Mouse (Mus musculus) heart, embryonic 16.5 days (tissue): ENCODE results near the gene Slc9a8. TPM values are rescaled to one million over a fixed set of nuclear protein-coding genes. Genes with fewer than 3 reads are reported as not detected.

Experiments
- ATAC-seq: fragments of 200-750 bp; cut with Nextera tagmentation; replicated peaks from 2 replicates; pipeline ENCODE4 v1.8.0; 2017; ENCODE audit warnings: moderate number of reproducible peaks; ENCODE audit not compliant: insufficient read depth, low FRiP score; ENCODE audit errors: extremely low read depth
- H3K27ac ChIP-seq: fragments of 300-500 bp; sonication (generic); 2 replicates; pipeline ENCODE4 v1.5.1; 2014; ENCODE audit warnings: mild to moderate bottlenecking, low read length, control low read depth, moderate library complexity
- H3K27me3 ChIP-seq: fragments of 300-500 bp; sonication (generic); 2 replicates; pipeline ENCODE4 v1.6.1; 2014; ENCODE audit warnings: low read length, mixed read lengths; ENCODE audit not compliant: control insufficient read depth, insufficient read depth
- H3K36me3 ChIP-seq: fragments of 300-500 bp; sonication (generic); 2 replicates; pipeline ENCODE4 v1.6.1; 2014; ENCODE audit not compliant: control insufficient read depth, insufficient read depth
- H3K4me1 ChIP-seq: fragments of 300-500 bp; sonication (generic); 2 replicates; pipeline ENCODE4 v1.6.1; 2014; ENCODE audit warnings: low read length, mixed read lengths; ENCODE audit not compliant: control insufficient read depth, insufficient read depth
- H3K4me2 ChIP-seq: fragments of 300-500 bp; sonication (generic); 2 replicates; pipeline ENCODE4 v1.6.1; 2014; ENCODE audit warnings: low read depth, mild to moderate bottlenecking, control low read depth, low read length
- H3K4me3 ChIP-seq: fragments of 300-500 bp; sonication (generic); 2 replicates; pipeline ENCODE4 v1.5.1; 2014; ENCODE audit warnings: mild to moderate bottlenecking, control low read depth, low read length
- H3K9ac ChIP-seq: fragments of 300-500 bp; sonication (generic); 2 replicates; pipeline ENCODE4 v1.6.1; 2014; ENCODE audit warnings: low read length, control low read depth
- H3K9me3 ChIP-seq: fragments of 300-500 bp; sonication (generic); replicated peaks from 2 replicates; pipeline ENCODE4 v1.6.1; 2016; ENCODE audit warnings: low read length; ENCODE audit not compliant: control insufficient read depth
- WGBS: fragments of 180-500 bp; shearing (Covaris S2); extraction: QIAGEN DNeasy Blood & Tissue Kit; methylation state at CpG from one replicate; pipeline ENCODE4 v1.1.7; 2014; 5-methylcytosine and 5-hydroxymethylcytosine counted together
- polyA plus RNA-seq: library from polyadenylated mRNA; unstranded; fragments of >200 nt; fragmentation: Nextera tagmentation; extraction: Ambion mirVana; gene quantifications from 2 replicates; pipeline ENCODE4 v1.2.1, GENCODE M21; 2015

Gene Slc9a8
- polyA plus RNA-seq, 1 experiment from 2014 or later, result 19.1 TPM

DNA sequence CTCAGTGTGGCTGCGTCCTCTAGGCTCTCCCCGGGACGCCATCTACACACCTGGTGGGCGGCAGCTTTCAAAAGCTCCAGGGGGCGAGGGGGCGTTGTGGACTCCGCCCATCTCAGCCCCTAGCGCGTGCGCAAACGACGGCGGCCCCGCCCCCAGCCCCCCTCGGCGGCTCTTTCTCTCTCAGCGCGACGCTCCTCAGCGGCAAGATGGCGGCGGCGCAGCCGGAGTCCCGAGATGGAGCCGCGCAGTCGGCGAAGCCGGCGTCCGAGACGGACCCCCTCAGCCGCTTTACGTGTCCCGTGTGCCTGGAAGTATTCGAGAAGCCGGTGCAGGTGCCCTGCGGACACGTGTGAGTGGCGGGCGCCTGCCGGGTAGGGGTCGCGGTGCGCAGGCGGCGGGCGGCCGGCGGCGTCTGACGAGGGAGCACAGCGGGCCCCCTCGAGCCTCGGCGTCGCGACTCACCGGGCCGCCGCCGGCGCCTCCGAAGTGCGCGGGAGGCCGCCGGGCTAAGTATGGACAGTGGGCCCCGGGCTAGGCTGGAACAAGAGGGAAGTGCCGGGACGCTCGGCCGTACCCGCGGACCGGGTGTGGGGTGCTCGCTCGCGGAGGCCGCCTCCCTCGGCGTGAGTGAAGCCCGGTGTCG is 81.9 kb downstream of the Slc9a8 start:
- Histone ChIP-seq H3K9me3 (no peaks in the 10 kb centered on the region), H3K36me3 (no peaks in the 10 kb centered on the region), H3K4me3 (peak overlapping the region; percentile 92), H3K4me2 (peak overlapping the region; percentile 79), H3K27ac (peak overlapping the region; percentile 82), H3K27me3 (no peaks in the 10 kb centered on the region), H3K4me1 (peaks cover 34% of the 10 kb centered on the region), H3K9ac (peak overlapping the region; percentile 97)
- peak; percentile 89 for ATAC-seq
- WGBS, result under 1% methylated on average over 84 of the region's 85 CpGs

DNA sequence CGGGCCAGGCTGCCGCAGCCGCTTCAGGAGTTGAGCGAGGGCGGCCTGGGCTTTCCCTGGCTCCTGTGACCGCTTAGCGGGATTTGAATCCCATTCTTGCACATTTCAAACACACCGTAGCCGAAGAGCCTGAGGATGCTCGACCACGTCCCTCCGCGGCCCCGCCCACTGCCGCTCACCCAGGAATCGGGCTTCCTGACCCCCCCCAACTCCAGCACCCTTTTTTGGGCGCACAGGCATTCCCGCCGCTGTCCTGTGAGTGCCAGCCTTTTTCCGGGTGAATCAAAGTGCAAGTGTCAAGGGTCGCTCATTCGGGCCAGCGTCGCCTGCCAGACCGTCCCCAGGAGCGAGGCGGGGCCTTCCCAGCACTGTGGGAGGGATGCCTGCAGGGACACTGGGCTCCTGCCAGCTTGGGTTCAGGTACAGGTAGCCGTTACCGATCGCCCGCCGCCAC is 82.4 kb downstream of the Slc9a8 start:
- ATAC-seq, result peak; percentile 12; the same call in 1 of the 2 replicates
- peaks cover 4% of the 10 kb centered on the region; the same call in 1 of the 2 replicates for H3K36me3 ChIP-seq
- H3K4me1 ChIP-seq, result peaks cover 34% of the 10 kb centered on the region
- peak overlapping the region; percentile 97 for H3K9ac ChIP-seq
- peak overlapping the region; percentile 79 for H3K4me2 ChIP-seq
- peak overlapping the region; percentile 92 for H3K4me3 ChIP-seq
- no peaks in the 10 kb centered on the region for H3K27me3 ChIP-seq
- under 1% methylated on average over 32 of the region's 32 CpGs for WGBS
- no peaks in the 10 kb centered on the region for H3K9me3 ChIP-seq
- peak overlapping the region; percentile 82 for H3K27ac ChIP-seq

DNA sequence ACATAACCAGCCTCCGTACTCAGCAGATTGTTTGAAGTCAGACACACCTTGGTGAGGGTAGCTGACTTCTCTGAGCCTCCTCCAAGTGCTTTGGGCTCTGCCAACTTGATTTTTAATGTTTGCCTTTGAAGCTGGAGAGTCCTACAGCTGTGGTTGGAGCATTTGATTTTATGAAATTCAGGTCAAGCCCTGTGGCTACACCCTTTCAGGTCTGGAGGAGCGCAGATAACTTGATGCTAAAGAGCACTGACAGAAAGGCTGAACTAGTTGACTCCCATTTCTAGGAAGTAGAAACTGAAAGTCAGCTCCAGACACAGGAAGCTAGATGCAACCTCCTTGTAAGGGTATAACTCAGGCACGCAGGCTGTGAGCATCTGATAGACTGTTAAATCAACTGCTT is 83.6 kb downstream of the Slc9a8 start:
- Histone ChIP-seq H3K27me3 (no peaks in the 10 kb centered on the region), H3K9me3 (no peaks in the 10 kb centered on the region), H3K36me3 (peaks cover 11% of the 10 kb centered on the region), H3K4me2 (peak overlapping the region; percentile 79), H3K4me3 (no peak overlapping the region; the same call in 1 of the 2 replicates), H3K27ac (no peak overlapping the region), H3K9ac (0 out of 2 replicates have a peak overlapping the region, but pooled peaks have one; percentile 44), H3K4me1 (peaks cover 37% of the 10 kb centered on the region)
- ATAC-seq, result no peak
- WGBS, result 76% methylated on average over 3 of the region's 3 CpGs

DNA sequence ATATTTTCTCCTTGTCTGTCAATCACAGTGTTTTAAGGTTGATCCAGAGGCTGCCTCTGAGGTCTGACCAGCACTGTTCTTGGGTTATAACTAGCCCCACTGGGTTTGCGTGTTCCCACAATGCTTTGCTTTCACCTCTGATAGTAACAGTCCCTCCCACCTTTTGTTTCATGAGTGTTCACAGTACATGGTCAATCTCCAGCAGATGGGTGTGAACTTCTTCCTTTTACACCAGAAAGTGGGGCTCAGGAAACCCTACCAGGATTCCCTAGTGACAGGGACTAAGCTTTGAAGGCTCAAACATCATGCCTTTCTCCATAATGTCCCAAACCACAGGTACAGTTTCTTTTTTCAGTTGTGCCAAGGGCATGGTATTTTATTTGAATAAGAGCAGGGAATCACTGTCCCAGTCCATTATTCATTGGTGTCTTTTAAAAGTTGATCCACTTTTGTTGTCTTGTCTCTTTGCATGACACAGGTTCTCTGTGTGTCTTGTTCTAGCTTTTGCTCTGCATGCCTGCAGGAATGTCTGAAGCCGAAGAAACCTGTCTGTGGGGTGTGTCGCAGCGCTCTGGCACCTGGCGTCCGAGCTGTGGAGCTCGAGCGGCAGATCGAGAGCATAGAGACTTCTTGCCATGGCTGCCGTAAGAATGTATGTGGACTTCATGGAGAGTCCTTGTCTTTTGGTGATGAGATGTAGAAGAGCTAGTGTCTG is 85.2 kb downstream of the Slc9a8 start:
- Histone ChIP-seq H3K27ac (no peak overlapping the region), H3K9ac (no peak overlapping the region), H3K9me3 (no peaks in the 10 kb centered on the region), H3K4me2 (no peak overlapping the region), H3K4me1 (peaks cover 46% of the 10 kb centered on the region), H3K36me3 (peaks cover 16% of the 10 kb centered on the region), H3K4me3 (no peak overlapping the region), H3K27me3 (no peaks in the 10 kb centered on the region)
- no peak for ATAC-seq
- WGBS, result 90% methylated on average over 10 of the region's 10 CpGs

DNA sequence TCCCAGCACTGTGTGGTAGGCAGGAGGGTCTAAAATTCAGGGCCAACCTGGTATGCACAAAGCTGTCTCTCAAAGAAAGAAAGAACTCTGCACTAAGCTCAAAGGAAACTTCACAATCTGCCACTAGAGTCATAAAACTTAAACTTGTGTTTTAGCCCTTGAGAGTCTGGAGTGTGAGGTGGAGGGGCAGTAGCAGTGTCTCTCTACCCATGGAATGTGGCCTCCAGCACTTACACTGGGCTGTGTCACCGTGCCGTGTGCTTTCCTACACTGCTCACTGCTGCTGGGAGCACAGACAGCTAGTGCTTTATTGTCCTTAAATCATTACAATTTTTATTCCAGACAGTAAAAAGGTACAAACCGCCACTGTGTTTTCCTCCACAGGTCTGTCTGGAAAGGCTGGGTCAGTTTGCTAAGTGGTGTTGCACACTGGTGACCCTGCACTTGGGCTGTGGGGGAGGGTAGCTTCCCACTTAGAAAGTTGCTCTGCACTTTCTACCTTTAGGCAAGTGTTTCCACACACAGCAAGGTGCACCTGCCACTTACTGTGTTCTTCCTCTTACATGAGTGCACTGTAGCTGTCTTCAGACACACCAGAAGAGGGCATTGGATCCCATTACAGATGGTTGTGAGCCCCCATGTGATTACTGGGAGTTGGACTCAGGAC is 86.3 kb downstream of the Slc9a8 start:
- Histone ChIP-seq H3K4me1 (peaks cover 46% of the 10 kb centered on the region), H3K4me3 (no peak overlapping the region), H3K27ac (no peak overlapping the region), H3K27me3 (no peaks in the 10 kb centered on the region), H3K9ac (no peak overlapping the region), H3K4me2 (no peak overlapping the region), H3K9me3 (no peaks in the 10 kb centered on the region), H3K36me3 (peaks cover 28% of the 10 kb centered on the region)
- whole genome bisulfite sequencing, result 67% methylated on average over 3 of the region's 3 CpGs
- ATAC-seq, result no peak

DNA sequence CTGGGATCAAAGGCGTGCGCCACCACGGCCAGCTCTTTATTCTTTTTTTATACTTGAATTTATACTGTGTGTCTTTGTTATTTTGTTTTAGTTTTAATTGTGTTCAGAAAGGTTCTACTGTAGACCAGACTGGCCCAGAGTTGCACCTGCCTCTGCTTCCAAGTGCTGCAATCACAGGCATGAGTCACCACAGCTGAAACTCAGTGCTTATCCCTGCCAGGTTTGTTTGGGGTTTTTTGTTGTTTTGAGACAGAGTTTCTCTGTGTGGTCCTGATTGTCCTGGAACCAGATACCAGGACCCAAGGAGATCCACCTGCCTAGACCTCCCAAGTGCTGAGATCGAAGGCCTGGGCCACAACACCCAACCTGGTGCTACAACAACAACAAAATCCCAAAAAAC is 87.1 kb downstream of the Slc9a8 start:
- WGBS, result 93% methylated on average over 4 of the region's 4 CpGs
- Histone ChIP-seq H3K27me3 (no peaks in the 10 kb centered on the region), H3K9me3 (no peaks in the 10 kb centered on the region), H3K27ac (no peak overlapping the region), H3K9ac (no peak overlapping the region), H3K4me2 (no peak overlapping the region), H3K4me3 (no peak overlapping the region), H3K4me1 (peaks cover 44% of the 10 kb centered on the region), H3K36me3 (peaks cover 35% of the 10 kb centered on the region)
- ATAC-seq, result no peak

DNA sequence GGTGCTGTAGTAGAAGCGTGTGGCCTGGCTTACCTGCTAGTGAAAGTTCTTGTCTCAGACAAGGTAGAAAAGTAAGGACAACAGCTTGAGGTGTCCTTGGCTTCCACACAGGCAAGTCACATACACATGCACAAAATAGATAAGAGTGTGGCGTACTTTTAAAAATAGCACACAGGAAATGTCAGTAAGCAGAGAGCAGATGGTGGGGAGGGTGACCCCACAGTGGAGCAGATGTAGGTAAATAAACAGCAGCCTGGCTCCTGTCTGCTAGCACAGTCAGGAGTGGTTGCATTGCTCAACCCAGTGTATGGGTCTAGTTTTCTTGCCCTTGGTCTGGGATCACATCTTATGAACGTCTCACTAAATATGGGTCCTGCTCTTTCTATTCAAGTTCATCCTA is 89.0 kb downstream of the Slc9a8 start:
- peaks cover 50% of the 10 kb centered on the region for H3K36me3 ChIP-seq
- peak overlapping the region; percentile 81 for H3K27ac ChIP-seq
- H3K4me2 ChIP-seq, result peak overlapping the region; percentile 36

DNA sequence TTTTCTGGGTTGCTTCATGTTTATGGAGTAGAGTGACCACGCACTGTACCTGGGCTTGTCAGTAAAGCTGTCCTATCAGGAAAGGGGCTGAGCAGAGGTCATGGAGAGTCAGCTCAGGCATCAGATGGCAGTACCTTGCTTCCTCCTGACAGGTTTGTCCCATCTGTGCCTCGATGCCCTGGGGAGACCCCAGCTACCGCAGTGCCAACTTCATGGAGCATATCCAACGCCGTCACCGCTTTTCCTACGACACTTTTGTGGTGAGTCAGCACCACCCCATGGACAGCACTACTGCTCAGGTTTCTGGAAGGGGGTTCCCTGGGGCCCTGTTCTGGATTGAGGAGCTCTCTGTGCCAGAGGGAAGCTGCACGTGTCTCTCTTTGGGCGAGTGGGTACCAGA is 90.9 kb downstream of the Slc9a8 start:
- no peak overlapping the region for H3K4me3 ChIP-seq
- ATAC-seq, result no peak
- no peak overlapping the region for H3K27ac ChIP-seq
- H3K36me3 ChIP-seq, result peaks cover 64% of the 10 kb centered on the region
- peaks cover 21% of the 10 kb centered on the region for H3K4me1 ChIP-seq
- H3K9ac ChIP-seq, result no peak overlapping the region
- H3K9me3 ChIP-seq, result no peaks in the 10 kb centered on the region
- no peak overlapping the region for H3K4me2 ChIP-seq
- H3K27me3 ChIP-seq, result no peaks in the 10 kb centered on the region
- 94% methylated on average over 9 of the region's 9 CpGs for WGBS

More for the DNA sequence above, 89.0 kb downstream of the Slc9a8 start:
- Histone ChIP-seq H3K9ac (peak overlapping the region; percentile 39; the same call in 1 of the 2 replicates), H3K4me3 (0 out of 2 replicates have a peak overlapping the region, but pooled peaks have one; percentile 1), H3K9me3 (no peaks in the 10 kb centered on the region), H3K27me3 (no peaks in the 10 kb centered on the region), H3K4me1 (peaks cover 35% of the 10 kb centered on the region)
- peak; percentile 54; the same call in 1 of the 2 replicates for ATAC-seq
- WGBS, result 42% methylated on average over 3 of the region's 3 CpGs
